Mouse (Mus musculus) liver, adult 2 months (tissue): ENCODE results near the gene Pom121l12. TPM values are rescaled to one million over a fixed set of nuclear protein-coding genes. Genes with fewer than 3 reads are reported as not detected.

Source experiments
- DNase-seq: peaks from one replicate; pipeline ENCODE4 v3.0.0-alpha.2; 2011; ENCODE audit warnings: low read depth, low spot score; ENCODE audit errors: extremely low read depth
- H3K27ac ChIP-seq: fragments of 200-500 bp; replicated peaks from 2 replicates; pipeline ENCODE4 v1.5.1; 2012; ENCODE audit warnings: low read depth, mild to moderate bottlenecking, control low read depth, inconsistent platforms, low read length; ENCODE audit not compliant: insufficient read depth
- H3K27me3 ChIP-seq: fragments of 200-500 bp; 2 replicates; pipeline ENCODE4 v1.6.1; 2012; ENCODE audit warnings: mild to moderate bottlenecking, moderate library complexity, low read length, inconsistent platforms; ENCODE audit not compliant: control insufficient read depth, insufficient read depth
- H3K36me3 ChIP-seq: fragments of 200-500 bp; 2 replicates; pipeline ENCODE4 v1.6.1; 2012; ENCODE audit warnings: low read length, inconsistent platforms; ENCODE audit not compliant: control insufficient read depth, insufficient read depth
- H3K4me1 ChIP-seq: fragments of 200-500 bp; 2 replicates; pipeline ENCODE4 v1.6.1; 2011; ENCODE audit warnings: low read length; ENCODE audit not compliant: control insufficient read depth, insufficient read depth
- H3K4me3 ChIP-seq: fragments of 200-500 bp; 2 replicates; pipeline ENCODE4 v1.5.1; 2011; ENCODE audit warnings: low read depth, mild to moderate bottlenecking, control low read depth, low read length, moderate library complexity; ENCODE audit not compliant: insufficient read depth
- H3K79me2 ChIP-seq: fragments of 200-500 bp; 2 replicates; pipeline ENCODE4 v1.6.1; 2012; ENCODE audit warnings: inconsistent platforms, mild to moderate bottlenecking, low read length, moderate library complexity; ENCODE audit not compliant: control insufficient read depth, insufficient read depth
- H3K9ac ChIP-seq: fragments of 200-500 bp; 2 replicates; pipeline ENCODE4 v1.6.1; 2012; ENCODE audit warnings: low read depth, mild to moderate bottlenecking, control low read depth, inconsistent platforms, low read length
- CTCF ChIP-seq: fragments of 200-500 bp; IDR thresholded peaks from 2 replicates; pipeline ENCODE4 v1.5.1; 2011; ENCODE audit warnings: low read depth, low read length, control low read depth
- POLR2A ChIP-seq: fragments of 200-500 bp; IDR thresholded peaks from 2 replicates; pipeline ENCODE4 v1.6.1; 2011; ENCODE audit warnings: low read length, control low read depth; ENCODE audit not compliant: insufficient read depth; ENCODE audit errors: extremely low read depth
- WGBS: fragments of 180-500 bp; shearing (Covaris S2); methylation state at CpG from one replicate; pipeline ENCODE4 v1.1.7; 2018; 5-methylcytosine and 5-hydroxymethylcytosine counted together
- polyA plus RNA-seq: library from polyadenylated mRNA; depleted of rRNA; stranded (reverse); fragments of >200 nt; gene quantifications from 2 replicates; pipeline ENCODE4 v1.2.3, GENCODE M21; 2012; rRNA removed
- total RNA-seq: library from RNA; depleted of rRNA; stranded (reverse); fragments of >200 nt; gene quantifications from 2 replicates; pipeline ENCODE4 v1.2.3, GENCODE M21; 2014; rRNA removed

The Pom121l12 gene
- not detected in 2 replicates for total RNA-seq
- polyA plus RNA-seq = not detected in 2 replicates

- Histone ChIP-seq H3K4me1 (no peaks in the 10 kb centered on the region), H3K36me3 (no peaks in the 10 kb centered on the region), H3K27me3 (no peaks in the 10 kb centered on the region), H3K79me2 (no peaks in the 10 kb centered on the region), H3K27ac (no peak within 1 kb of the TSS), H3K9ac (no peak within 1 kb of the TSS), H3K4me3 (no peak within 1 kb of the TSS)
- WGBS = 81% methylated on average over 11 of the region's 11 CpGs
- no peak for DNase-seq
- no peak for TF ChIP-seq CTCF
- TF ChIP-seq POLR2A = no peak
Measured at GRCm38 (mm10) chr11:14598976-14599375, at the start of gene Pom121l12. TSS of gene Pom121l12 (plus strand) at chr11:14599276.

DNA sequence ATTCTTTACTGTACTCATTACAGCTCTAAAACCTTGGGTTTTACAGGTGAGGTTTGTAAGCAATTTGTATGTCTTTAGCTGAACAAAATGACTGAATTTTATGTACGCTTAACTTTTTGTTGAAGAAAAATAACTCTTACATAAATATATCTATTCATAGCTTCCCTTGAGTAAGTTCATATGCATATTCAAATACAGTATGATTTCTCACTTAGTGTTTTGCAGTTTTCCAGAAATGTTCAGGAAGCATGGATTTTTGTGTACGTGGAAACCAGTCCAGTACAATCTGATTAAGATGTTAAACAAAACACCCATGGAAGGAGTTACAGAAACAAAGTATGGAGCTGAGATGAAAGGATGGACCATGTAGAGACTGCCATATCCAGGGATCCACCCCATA is 12.8 kb downstream of the Pom121l12 start:
- no peak for TF ChIP-seq CTCF
- no peak for TF ChIP-seq POLR2A
- no peak overlapping the region for H3K4me3 ChIP-seq

More for the DNA sequence above, 12.8 kb downstream of the Pom121l12 start:
- Histone ChIP-seq H3K79me2 (no peaks in the 10 kb centered on the region), H3K27ac (no peak overlapping the region), H3K36me3 (no peaks in the 10 kb centered on the region), H3K27me3 (no peaks in the 10 kb centered on the region), H3K9ac (no peak overlapping the region), H3K4me1 (no peaks in the 10 kb centered on the region)
- WGBS = 85% methylated on average over 2 of the region's 2 CpGs
- no peak for DNase-seq
